Mouse (Mus musculus): Measurements from ENCODE around the gene Dbi. TPM values are rescaled to one million over a fixed set of nuclear protein-coding genes. Genes with fewer than 3 reads are reported as not detected.

Gene Dbi
- polyA plus RNA-seq, 2 experiments: 381 to 749 TPM

DNA sequence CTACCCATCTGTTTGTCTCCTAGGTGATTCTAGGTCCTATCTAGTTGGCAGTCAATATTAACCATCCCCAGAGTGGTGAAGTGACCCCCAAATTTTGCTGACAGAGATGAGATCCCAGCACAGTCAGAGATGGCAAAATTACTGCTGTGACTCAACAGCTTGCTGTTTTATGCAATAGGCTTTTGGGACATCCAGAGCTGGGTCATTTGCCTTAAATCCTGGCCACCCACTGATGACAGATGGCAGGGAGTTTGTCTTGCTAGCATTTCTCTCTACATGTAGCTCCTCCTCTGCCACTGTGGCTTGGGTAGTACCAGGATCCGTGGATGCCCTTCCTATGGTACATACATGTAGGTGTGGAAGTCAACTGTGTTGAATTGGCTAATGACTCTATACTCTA, 11.5 kb upstream of the Dbi start:
- Histone ChIP-seq H3K4me2 (replicated peaks; ENCODE audit: low read depth, low read length, severe bottlenecking) (no peak overlapping the region), H3K27ac (replicated peaks; ENCODE audit: low read depth, low read length) (no peak overlapping the region), H3K4me3 (replicated peaks; ENCODE audit: low read length) (no peak overlapping the region), H3K36me3 (ENCODE audit: control insufficient read depth, insufficient read depth, low read length) (0 out of 2 replicates have a peak, but pooled peaks cover 3% of the 10 kb centered on the region), H3K9me3 (ENCODE audit: control insufficient read depth, low read length) (no peaks in the 10 kb centered on the region), H3K9ac (ENCODE audit: low read depth, low read length, severe bottlenecking) (no peak overlapping the region), H3K27me3 (ENCODE audit: control insufficient read depth, insufficient read depth, low read length) (no peaks in the 10 kb centered on the region), H3K4me1 (ENCODE audit: control insufficient read depth, insufficient read depth, low read length) (no peaks in the 10 kb centered on the region)
- TF ChIP-seq POLR2A (IDR thresholded peaks at IDR 0.05; ENCODE audit: borderline replicate concordance, extremely low read depth, insufficient read depth, insufficient read length): no peak
- ATAC-seq (ENCODE audit: low FRiP score, low read depth): no peak
- 94% methylated on average over 1 of the region's 1 CpGs for WGBS
- DNase-seq (ENCODE audit: low spot score): no peak

DNA sequence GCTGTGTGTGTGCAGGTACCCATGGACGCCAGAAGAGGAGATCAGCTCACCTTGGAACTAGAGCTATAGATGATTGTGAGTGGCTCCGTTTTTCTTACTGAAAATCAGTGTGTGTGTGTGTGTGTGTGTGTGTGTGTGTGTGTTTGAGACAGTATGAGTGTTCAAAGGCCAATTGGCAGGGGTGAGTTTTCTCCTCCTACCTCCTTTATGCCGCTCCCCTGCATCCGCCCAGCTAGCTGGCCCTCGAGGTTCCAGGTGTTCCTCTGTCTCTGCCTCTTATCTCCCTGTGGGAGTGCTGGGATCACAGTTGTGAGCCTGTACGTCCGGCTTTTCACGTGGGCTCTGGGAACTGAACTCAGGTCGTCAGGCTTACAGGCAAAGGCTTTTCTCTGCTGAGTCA, 5.4 kb upstream of the Dbi start:
- Histone ChIP-seq H3K27ac (replicated peaks; ENCODE audit: low read depth, low read length) (no peak overlapping the region), H3K4me3 (replicated peaks; ENCODE audit: low read length) (no peak overlapping the region), H3K9me3 (ENCODE audit: control insufficient read depth, low read length) (no peaks in the 10 kb centered on the region), H3K27me3 (ENCODE audit: control insufficient read depth, insufficient read depth, low read length) (no peaks in the 10 kb centered on the region), H3K36me3 (ENCODE audit: control insufficient read depth, insufficient read depth, low read length) (0 out of 2 replicates have a peak, but pooled peaks cover 3% of the 10 kb centered on the region), H3K4me1 (ENCODE audit: control insufficient read depth, insufficient read depth, low read length) (no peaks in the 10 kb centered on the region), H3K4me2 (replicated peaks; ENCODE audit: low read depth, low read length, severe bottlenecking) (no peak overlapping the region), H3K9ac (ENCODE audit: low read depth, low read length, severe bottlenecking) (no peak overlapping the region)
- WGBS: 75% methylated on average over 9 of the region's 9 CpGs
- no peak for TF ChIP-seq POLR2A (IDR thresholded peaks at IDR 0.05; ENCODE audit: borderline replicate concordance, extremely low read depth, insufficient read depth, insufficient read length)
- ATAC-seq (ENCODE audit: low FRiP score, low read depth) (no peak), DNase-seq (ENCODE audit: low spot score) (no peak)

DNA sequence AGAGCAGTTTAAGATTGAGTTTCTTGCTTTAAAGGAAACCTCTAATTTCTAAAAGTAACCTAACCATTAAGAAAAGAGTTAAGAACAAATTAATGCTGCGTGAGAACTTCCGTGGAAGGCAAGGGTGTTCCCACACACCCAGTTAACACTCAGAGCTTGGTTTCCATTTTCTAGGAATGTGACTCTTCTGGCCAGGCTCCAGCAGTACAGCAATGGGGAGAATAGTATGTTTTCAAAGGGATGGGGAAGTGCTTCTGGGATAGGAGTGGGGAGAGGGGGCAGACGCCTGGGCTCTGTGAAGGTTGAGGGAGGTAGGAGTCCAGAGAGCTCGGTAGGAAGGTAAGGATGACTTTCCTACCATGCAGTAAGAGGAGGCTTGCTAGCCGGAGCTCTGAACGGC, 4.6 kb upstream of the Dbi start:
- Histone ChIP-seq H3K9me3 (ENCODE audit: control insufficient read depth, low read length) (no peaks in the 10 kb centered on the region), H3K4me1 (ENCODE audit: control insufficient read depth, insufficient read depth, low read length) (no peaks in the 10 kb centered on the region), H3K36me3 (ENCODE audit: control insufficient read depth, insufficient read depth, low read length) (0 out of 2 replicates have a peak, but pooled peaks cover 3% of the 10 kb centered on the region), H3K27me3 (ENCODE audit: control insufficient read depth, insufficient read depth, low read length) (no peaks in the 10 kb centered on the region), H3K4me3 (replicated peaks; ENCODE audit: low read length) (no peak overlapping the region), H3K27ac (replicated peaks; ENCODE audit: low read depth, low read length) (no peak overlapping the region), H3K4me2 (replicated peaks; ENCODE audit: low read depth, low read length, severe bottlenecking) (no peak overlapping the region), H3K9ac (ENCODE audit: low read depth, low read length, severe bottlenecking) (no peak overlapping the region)
- WGBS: 63% methylated on average over 6 of the region's 6 CpGs
- no peak for DNase-seq (ENCODE audit: low spot score)
- ATAC-seq (ENCODE audit: low FRiP score, low read depth): no peak
- no peak for TF ChIP-seq POLR2A (IDR thresholded peaks at IDR 0.05; ENCODE audit: borderline replicate concordance, extremely low read depth, insufficient read depth, insufficient read length)

- 84% methylated on average over 4 of the region's 4 CpGs for WGBS
- DNase-seq (ENCODE audit: low spot score): no peak
- Histone ChIP-seq H3K27me3 (ENCODE audit: control insufficient read depth, insufficient read depth, low read length) (no peaks in the 10 kb centered on the region), H3K4me2 (replicated peaks; ENCODE audit: low read depth, low read length, severe bottlenecking) (no peak overlapping the region), H3K4me1 (ENCODE audit: control insufficient read depth, insufficient read depth, low read length) (peaks cover 4% of the 10 kb centered on the region), H3K36me3 (ENCODE audit: control insufficient read depth, insufficient read depth, low read length) (0 out of 2 replicates have a peak, but pooled peaks cover 3% of the 10 kb centered on the region), H3K9me3 (ENCODE audit: control insufficient read depth, low read length) (no peaks in the 10 kb centered on the region), H3K4me3 (replicated peaks; ENCODE audit: low read length) (no peak overlapping the region), H3K9ac (ENCODE audit: low read depth, low read length, severe bottlenecking) (no peak overlapping the region), H3K27ac (replicated peaks; ENCODE audit: low read depth, low read length) (no peak overlapping the region)
- no peak for TF ChIP-seq POLR2A (IDR thresholded peaks at IDR 0.05; ENCODE audit: borderline replicate concordance, extremely low read depth, insufficient read depth, insufficient read length)
- ATAC-seq (ENCODE audit: low FRiP score, low read depth): no peak
Observed at GRCm38 (mm10) chr1:120124839-120125238, 4.0 kb upstream of the Dbi start.

DNA sequence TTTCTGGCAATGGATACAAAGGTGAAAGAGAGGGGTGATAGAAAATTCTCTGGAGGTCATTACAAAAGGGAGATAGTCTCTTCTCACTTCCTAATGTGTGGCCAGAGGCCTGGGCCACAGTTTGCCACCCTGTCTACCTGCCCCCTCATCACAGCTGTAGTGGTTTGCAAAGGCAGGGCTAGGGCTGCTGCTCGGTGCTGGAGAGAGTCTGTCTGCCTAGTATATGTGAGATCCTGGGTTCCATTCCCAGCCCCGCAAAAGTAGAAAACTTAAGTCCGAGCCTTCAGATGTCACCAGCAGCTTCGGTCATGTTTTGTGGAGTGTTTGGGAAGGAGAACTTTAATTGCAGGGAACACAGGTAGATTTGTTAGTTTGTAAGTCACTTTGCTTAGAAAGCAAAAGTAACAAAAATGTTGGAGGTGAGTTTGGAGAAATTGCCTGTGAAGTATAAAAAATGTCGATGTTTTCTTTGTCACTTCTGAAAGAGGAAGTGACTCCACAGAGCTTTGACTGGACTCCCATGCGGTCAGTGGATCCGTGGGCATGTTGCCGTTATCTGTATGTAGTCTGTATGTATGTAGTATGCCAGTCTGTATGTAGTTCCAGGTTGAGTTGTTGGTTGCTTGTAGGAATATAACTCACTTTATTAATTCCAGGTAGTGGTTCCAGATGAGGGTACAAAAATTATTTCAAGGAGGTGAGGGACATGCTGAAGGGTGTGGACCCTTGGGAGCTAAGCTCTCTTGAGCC, 1.9 kb upstream of the Dbi start:
- DNase-seq (ENCODE audit: low spot score): no peak
- Histone ChIP-seq H3K4me2 (replicated peaks; ENCODE audit: low read depth, low read length, severe bottlenecking) (no peak overlapping the region), H3K27ac (replicated peaks; ENCODE audit: low read depth, low read length) (no peak overlapping the region), H3K9ac (ENCODE audit: low read depth, low read length, severe bottlenecking) (no peak overlapping the region), H3K4me3 (replicated peaks; ENCODE audit: low read length) (no peak overlapping the region), H3K36me3 (ENCODE audit: control insufficient read depth, insufficient read depth, low read length) (no peaks in the 10 kb centered on the region), H3K4me1 (ENCODE audit: control insufficient read depth, insufficient read depth, low read length) (peaks cover 10% of the 10 kb centered on the region), H3K9me3 (ENCODE audit: control insufficient read depth, low read length) (no peaks in the 10 kb centered on the region), H3K27me3 (ENCODE audit: control insufficient read depth, insufficient read depth, low read length) (no peaks in the 10 kb centered on the region)
- no peak for TF ChIP-seq POLR2A (IDR thresholded peaks at IDR 0.05; ENCODE audit: borderline replicate concordance, extremely low read depth, insufficient read depth, insufficient read length)
- no peak for ATAC-seq (ENCODE audit: low FRiP score, low read depth)
- 95% methylated on average over 8 of the region's 8 CpGs for WGBS
